Mouse (Mus musculus) stomach, embryonic 15.5 days (tissue): Measurements from ENCODE around the gene Adam23. TPM values are rescaled to one million over a fixed set of nuclear protein-coding genes. Genes with fewer than 3 reads are reported as not detected.

Experiments used
- ATAC-seq: fragments of 200-750 bp; cut with Nextera tagmentation; 2 replicates; pipeline ENCODE4 v1.8.0; 2017; ENCODE audit warnings: low read depth, moderate number of reproducible peaks, moderate TSS enrichment; ENCODE audit not compliant: insufficient read depth, low FRiP score
- H3K27ac ChIP-seq: fragments of 300-500 bp; sonication (generic); 2 replicates; pipeline ENCODE4 v1.5.1; 2015; ENCODE audit warnings: mild to moderate bottlenecking, inconsistent platforms
- H3K27me3 ChIP-seq: fragments of 300-500 bp; sonication (generic); replicated peaks from 2 replicates; pipeline ENCODE4 v1.6.1; 2015; ENCODE audit warnings: inconsistent platforms
- H3K36me3 ChIP-seq: fragments of 300-500 bp; sonication (generic); 2 replicates; pipeline ENCODE4 v1.6.1; 2015; ENCODE audit warnings: inconsistent platforms
- H3K4me1 ChIP-seq: fragments of 300-500 bp; sonication (generic); 2 replicates; pipeline ENCODE4 v1.6.1; 2015; ENCODE audit warnings: inconsistent platforms
- H3K4me2 ChIP-seq: fragments of 300-500 bp; sonication (generic); 2 replicates; pipeline ENCODE4 v1.6.1; 2015; ENCODE audit warnings: mild to moderate bottlenecking, inconsistent platforms
- H3K4me3 ChIP-seq: fragments of 300-500 bp; sonication (generic); replicated peaks from 2 replicates; pipeline ENCODE4 v1.5.1; 2015; ENCODE audit warnings: inconsistent platforms
- H3K9ac ChIP-seq: fragments of 300-500 bp; sonication (generic); 2 replicates; pipeline ENCODE4 v1.6.1; 2015; ENCODE audit warnings: inconsistent platforms
- H3K9me3 ChIP-seq: fragments of 300-500 bp; sonication (generic); 2 replicates; pipeline ENCODE4 v1.6.1; 2016; ENCODE audit warnings: inconsistent platforms
- WGBS: fragments of 180-500 bp; shearing (Covaris S2); methylation state at CpG from one replicate; pipeline ENCODE4 v1.1.7; 2015; 5-methylcytosine and 5-hydroxymethylcytosine counted together
- polyA plus RNA-seq: library from polyadenylated mRNA; unstranded; fragments of >200 nt; fragmentation: Nextera tagmentation; extraction: Ambion mirVana; gene quantifications from 2 replicates; pipeline ENCODE4 v1.2.1, GENCODE M21; 2015

Adam23 gene
- polyA plus RNA-seq, 1 experiment from 2014 or later = 2.6 TPM

- no peak for ATAC-seq
- H3K9ac ChIP-seq = no peak overlapping the region
- H3K4me2 ChIP-seq = no peak overlapping the region
- H3K4me3 ChIP-seq = no peak overlapping the region
- no peaks in the 10 kb centered on the region for H3K27me3 ChIP-seq
- no peak overlapping the region for H3K27ac ChIP-seq
- H3K36me3 ChIP-seq = no peaks in the 10 kb centered on the region
- no peaks in the 10 kb centered on the region for H3K9me3 ChIP-seq
- WGBS = 82% methylated on average over 2 of the region's 2 CpGs
- H3K4me1 ChIP-seq = no peaks in the 10 kb centered on the region
Observed at GRCm38 (mm10) chr1:63486646-63487045, 41.0 kb downstream of the Adam23 start.

DNA sequence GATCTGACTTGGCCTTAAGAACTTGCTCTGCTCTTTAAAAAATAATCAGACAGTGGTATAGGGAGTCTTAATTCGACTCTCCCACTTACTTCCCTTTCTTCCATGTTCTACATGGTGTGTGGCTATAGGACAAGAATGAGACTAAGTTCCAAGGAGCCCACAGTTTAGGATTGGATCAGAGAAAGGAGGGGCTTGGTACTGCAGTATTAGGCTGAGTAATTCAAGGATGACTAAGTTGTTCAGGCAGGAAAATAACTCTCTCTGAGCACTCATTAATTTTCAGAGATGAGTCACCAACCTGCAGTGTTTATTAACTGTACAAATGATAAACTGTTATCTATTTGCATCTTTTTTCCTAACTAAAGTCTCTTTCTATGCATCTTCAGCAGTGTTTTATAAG is 45.3 kb downstream of the Adam23 start:
- H3K9ac ChIP-seq = no peak overlapping the region
- 51% methylated on average over 1 of the region's 1 CpGs for WGBS
- no peaks in the 10 kb centered on the region for H3K4me1 ChIP-seq
- H3K27ac ChIP-seq = no peak overlapping the region
- no peak for ATAC-seq
- no peak overlapping the region for H3K4me2 ChIP-seq
- no peaks in the 10 kb centered on the region for H3K27me3 ChIP-seq
- H3K36me3 ChIP-seq = no peaks in the 10 kb centered on the region
- no peaks in the 10 kb centered on the region for H3K9me3 ChIP-seq
- no peak overlapping the region for H3K4me3 ChIP-seq

- H3K36me3 ChIP-seq = no peaks in the 10 kb centered on the region
- H3K4me1 ChIP-seq = no peaks in the 10 kb centered on the region
- no peak overlapping the region for H3K4me3 ChIP-seq
- no peak overlapping the region for H3K27ac ChIP-seq
- no peak for ATAC-seq
- H3K27me3 ChIP-seq = no peaks in the 10 kb centered on the region
- 51% methylated on average over 5 of the region's 5 CpGs for WGBS
- no peak overlapping the region for H3K9ac ChIP-seq
- H3K9me3 ChIP-seq = no peaks in the 10 kb centered on the region
- H3K4me2 ChIP-seq = no peak overlapping the region
Observed at GRCm38 (mm10) chr1:63493325-63493724, 47.6 kb downstream of the Adam23 start.

GRCm38 (mm10) chr1:63507386-63507785 is 61.7 kb downstream of the Adam23 start:
- WGBS = 56% methylated on average over 4 of the region's 4 CpGs
- no peak overlapping the region for H3K4me2 ChIP-seq
- H3K36me3 ChIP-seq = no peaks in the 10 kb centered on the region
- no peak for ATAC-seq
- H3K9ac ChIP-seq = no peak overlapping the region
- no peaks in the 10 kb centered on the region for H3K27me3 ChIP-seq
- H3K4me3 ChIP-seq = no peak overlapping the region
- H3K4me1 ChIP-seq = no peaks in the 10 kb centered on the region
- H3K27ac ChIP-seq = no peak overlapping the region
- no peaks in the 10 kb centered on the region for H3K9me3 ChIP-seq

- ATAC-seq = no peak
- Histone ChIP-seq H3K9me3 (no peaks in the 10 kb centered on the region), H3K36me3 (no peaks in the 10 kb centered on the region), H3K27me3 (no peaks in the 10 kb centered on the region), H3K4me1 (no peaks in the 10 kb centered on the region), H3K27ac (no peak overlapping the region), H3K4me2 (no peak overlapping the region), H3K9ac (no peak overlapping the region), H3K4me3 (no peak overlapping the region)
- 43% methylated on average over 4 of the region's 4 CpGs for WGBS
Observed at GRCm38 (mm10) chr1:63508801-63509200, 63.1 kb downstream of the Adam23 start.

- H3K9ac ChIP-seq = no peak overlapping the region
- no peak for ATAC-seq
- no peaks in the 10 kb centered on the region for H3K27me3 ChIP-seq
- H3K9me3 ChIP-seq = no peaks in the 10 kb centered on the region
- H3K4me1 ChIP-seq = no peaks in the 10 kb centered on the region
- H3K27ac ChIP-seq = no peak overlapping the region
- 29% methylated on average over 3 of the region's 3 CpGs for WGBS
- H3K4me2 ChIP-seq = no peak overlapping the region
- H3K4me3 ChIP-seq = no peak overlapping the region
- no peaks in the 10 kb centered on the region for H3K36me3 ChIP-seq
Observed at GRCm38 (mm10) chr1:63511416-63511815, 65.7 kb downstream of the Adam23 start.

GRCm38 (mm10) chr1:63517800-63518199 is 72.1 kb downstream of the Adam23 start:
- 87% methylated on average over 11 of the region's 11 CpGs for WGBS
- no peaks in the 10 kb centered on the region for H3K4me1 ChIP-seq
- H3K9ac ChIP-seq = no peak overlapping the region
- H3K36me3 ChIP-seq = no peaks in the 10 kb centered on the region
- no peak overlapping the region for H3K4me3 ChIP-seq
- no peak overlapping the region for H3K4me2 ChIP-seq
- no peaks in the 10 kb centered on the region for H3K27me3 ChIP-seq
- H3K9me3 ChIP-seq = no peaks in the 10 kb centered on the region
- ATAC-seq = no peak
- H3K27ac ChIP-seq = no peak overlapping the region

GRCm38 (mm10) chr1:63518814-63519213 is 73.1 kb downstream of the Adam23 start:
- H3K36me3 ChIP-seq = no peaks in the 10 kb centered on the region
- H3K4me3 ChIP-seq = no peak overlapping the region
- WGBS = 61% methylated on average over 5 of the region's 5 CpGs
- ATAC-seq = no peak
- no peak overlapping the region for H3K27ac ChIP-seq
- no peak overlapping the region for H3K9ac ChIP-seq
- no peaks in the 10 kb centered on the region for H3K4me1 ChIP-seq
- H3K9me3 ChIP-seq = no peaks in the 10 kb centered on the region
- no peak overlapping the region for H3K4me2 ChIP-seq
- H3K27me3 ChIP-seq = no peaks in the 10 kb centered on the region

GRCm38 (mm10) chr1:63529901-63530300 is 84.2 kb downstream of the Adam23 start:
- WGBS = 67% methylated on average over 9 of the region's 9 CpGs
- Histone ChIP-seq H3K4me2 (no peak overlapping the region), H3K4me1 (no peaks in the 10 kb centered on the region), H3K36me3 (no peaks in the 10 kb centered on the region), H3K27ac (no peak overlapping the region), H3K9me3 (no peaks in the 10 kb centered on the region), H3K9ac (no peak overlapping the region), H3K27me3 (no peaks in the 10 kb centered on the region), H3K4me3 (no peak overlapping the region)
- ATAC-seq = no peak

DNA sequence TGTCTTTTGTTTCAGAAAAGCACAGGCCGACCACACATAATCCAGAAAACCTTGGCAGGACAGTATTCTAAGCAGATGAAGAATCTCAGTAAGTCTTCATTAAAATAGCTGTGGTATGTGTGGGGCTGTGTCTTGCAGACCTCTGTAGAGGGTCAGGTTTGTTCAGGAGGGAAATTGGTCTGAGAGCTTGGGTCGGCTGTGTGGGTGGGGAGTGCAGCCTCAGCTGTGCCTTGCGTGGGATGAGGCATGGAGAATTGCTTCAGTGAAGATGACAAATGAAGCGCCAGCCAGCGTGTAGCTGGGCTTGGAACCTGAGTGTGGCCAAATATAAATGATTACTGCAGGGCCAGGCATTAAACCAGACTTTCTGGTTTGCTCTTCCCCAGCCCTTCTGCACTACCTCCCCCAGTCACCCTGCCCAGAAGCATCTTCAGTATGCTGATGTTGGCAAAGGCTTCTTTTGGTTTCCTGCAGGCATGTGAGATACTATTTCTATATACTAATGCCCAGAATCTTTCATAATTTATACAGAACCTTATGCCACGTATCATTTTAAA is 88.7 kb downstream of the Adam23 start:
- Histone ChIP-seq H3K27me3 (no peaks in the 10 kb centered on the region), H3K4me3 (no peak overlapping the region), H3K27ac (no peak overlapping the region), H3K9me3 (no peaks in the 10 kb centered on the region), H3K36me3 (no peaks in the 10 kb centered on the region), H3K9ac (no peak overlapping the region), H3K4me2 (no peak overlapping the region), H3K4me1 (no peaks in the 10 kb centered on the region)
- no peak; the same call in 1 of the 2 replicates for ATAC-seq
- WGBS = 48% methylated on average over 6 of the region's 6 CpGs

DNA sequence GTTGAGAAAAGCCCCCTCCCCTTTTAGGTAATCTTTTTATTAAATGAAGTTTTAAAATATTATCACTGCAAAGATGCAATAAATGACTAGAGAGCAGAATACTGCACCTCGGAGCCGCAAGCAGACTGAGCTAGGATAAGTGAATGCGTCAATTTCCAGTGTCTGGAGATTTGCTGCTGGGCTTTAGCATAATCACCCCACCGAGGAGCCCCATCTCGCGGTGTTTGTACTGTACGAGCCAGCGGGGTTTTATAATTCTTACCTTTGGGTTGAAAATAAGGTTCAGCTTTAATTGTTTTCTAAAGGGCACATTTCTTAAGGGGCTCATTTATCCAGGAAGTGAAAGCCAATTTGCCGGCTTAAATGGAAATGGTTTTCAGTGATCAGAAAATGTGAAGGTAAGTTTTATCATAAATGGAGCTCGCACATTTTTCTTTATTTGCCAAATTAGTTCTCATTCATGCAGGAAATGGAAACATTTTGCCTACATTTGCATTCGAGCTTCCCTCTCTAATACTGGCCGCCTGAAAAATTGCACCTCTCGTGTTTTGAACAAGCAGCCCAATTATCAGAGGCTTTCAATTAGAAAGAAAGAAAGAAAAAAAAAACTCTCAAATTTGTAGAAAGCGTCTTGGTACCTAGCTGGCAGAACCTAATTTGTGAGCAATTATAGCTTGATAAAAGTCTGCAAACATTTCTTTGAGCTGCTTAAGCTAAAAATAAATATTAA is 94.4 kb downstream of the Adam23 start:
- Histone ChIP-seq H3K4me3 (no peak overlapping the region), H3K9ac (no peak overlapping the region), H3K27ac (no peak overlapping the region), H3K4me2 (no peak overlapping the region), H3K4me1 (no peaks in the 10 kb centered on the region), H3K9me3 (no peaks in the 10 kb centered on the region), H3K36me3 (no peaks in the 10 kb centered on the region), H3K27me3 (no peaks in the 10 kb centered on the region)
- no peak for ATAC-seq
- 75% methylated on average over 14 of the region's 14 CpGs for WGBS

DNA sequence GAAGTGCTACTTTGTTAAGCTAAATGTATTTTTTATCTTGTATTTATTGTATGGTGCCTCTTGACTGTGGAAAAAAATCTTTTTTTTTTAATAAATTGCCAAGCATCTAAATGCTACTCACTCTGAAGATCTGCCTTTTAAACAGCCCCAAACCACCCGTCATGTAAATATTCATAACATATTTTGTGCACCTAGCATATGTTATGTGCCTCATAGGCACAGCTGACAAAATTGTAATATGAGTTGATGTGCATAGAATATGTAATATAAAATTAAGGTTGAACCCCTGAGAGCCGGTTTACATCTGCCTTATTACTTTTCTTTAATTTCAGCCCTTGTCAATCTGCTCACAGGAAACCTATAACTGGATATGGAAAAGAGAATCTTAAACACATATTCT is 98.4 kb downstream of the Adam23 start:
- Histone ChIP-seq H3K27ac (no peak overlapping the region), H3K9ac (no peak overlapping the region), H3K27me3 (no peaks in the 10 kb centered on the region), H3K4me2 (no peak overlapping the region), H3K9me3 (no peaks in the 10 kb centered on the region), H3K4me3 (no peak overlapping the region), H3K4me1 (no peaks in the 10 kb centered on the region), H3K36me3 (no peaks in the 10 kb centered on the region)
- 85% methylated on average over 2 of the region's 2 CpGs for WGBS
- ATAC-seq = no peak

DNA sequence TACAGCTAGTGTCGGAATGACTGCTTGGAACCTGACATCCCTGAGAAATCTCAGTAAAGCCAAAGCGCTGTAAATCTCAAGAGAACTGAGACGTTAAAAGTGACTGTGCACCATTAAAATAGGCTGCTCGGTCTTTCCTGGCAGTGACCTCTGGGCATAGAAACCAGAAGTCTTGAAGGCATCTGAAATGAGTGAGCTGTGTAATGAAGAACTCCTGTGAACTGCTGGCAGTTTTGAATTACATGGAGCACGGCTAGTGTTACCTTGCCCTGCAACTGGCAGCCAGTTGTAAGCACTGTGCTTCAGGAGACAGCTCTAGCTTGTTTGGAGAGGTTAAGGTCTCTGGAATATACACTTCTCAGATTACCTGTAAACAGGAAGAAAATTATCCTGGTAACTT is 107.3 kb downstream of the Adam23 start:
- no peak overlapping the region for H3K4me2 ChIP-seq
- H3K27ac ChIP-seq = no peak overlapping the region
- H3K27me3 ChIP-seq = no peaks in the 10 kb centered on the region
- no peaks in the 10 kb centered on the region for H3K9me3 ChIP-seq
- no peaks in the 10 kb centered on the region for H3K36me3 ChIP-seq
- H3K4me3 ChIP-seq = no peak overlapping the region
- no peaks in the 10 kb centered on the region for H3K4me1 ChIP-seq
- WGBS = 29% methylated on average over 5 of the region's 5 CpGs
- H3K9ac ChIP-seq = no peak overlapping the region
- no peak for ATAC-seq
